Mouse (Mus musculus) lung, postnatal 36 days (tissue): ENCODE measurements around the gene Camta2.

Experiments
- DNase-seq: peaks from one replicate; pipeline ENCODE4 v3.0.0; 2022; ENCODE audit warnings: mixed read lengths

Camta2 gene

GRCm38 (mm10) chr11:70687601-70688199, at the start of gene Camta2:
TSS of gene Camta2 (minus strand) at chr11:70688105.
- peak; percentile 92 for DNase-seq

GRCm38 (mm10) chr11:70733256-70733655, 45.4 kb upstream of the Camta2 start:
- DNase-seq = no peak

DNA sequence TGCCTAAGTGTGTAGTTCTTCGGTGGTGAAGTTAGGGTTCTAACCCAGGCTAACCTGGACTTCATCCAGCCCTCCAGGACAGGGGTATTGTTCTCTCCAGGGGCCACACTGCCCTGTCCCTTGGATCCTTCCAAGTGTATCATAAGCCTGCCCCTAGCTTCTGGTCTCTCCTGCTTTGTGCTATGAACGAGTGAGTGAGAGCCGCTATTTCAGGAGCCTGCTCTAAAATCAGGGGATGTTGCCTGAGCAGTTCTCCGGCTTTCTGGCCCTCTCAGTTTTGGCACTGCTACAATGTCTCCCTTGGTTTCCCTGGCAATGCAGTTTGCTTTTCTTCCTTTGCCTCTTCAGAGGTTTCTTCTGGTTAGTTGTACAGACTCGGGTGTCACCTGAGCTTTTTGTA, 43.3 kb upstream of the Camta2 start:
- DNase-seq = no peak

DNA sequence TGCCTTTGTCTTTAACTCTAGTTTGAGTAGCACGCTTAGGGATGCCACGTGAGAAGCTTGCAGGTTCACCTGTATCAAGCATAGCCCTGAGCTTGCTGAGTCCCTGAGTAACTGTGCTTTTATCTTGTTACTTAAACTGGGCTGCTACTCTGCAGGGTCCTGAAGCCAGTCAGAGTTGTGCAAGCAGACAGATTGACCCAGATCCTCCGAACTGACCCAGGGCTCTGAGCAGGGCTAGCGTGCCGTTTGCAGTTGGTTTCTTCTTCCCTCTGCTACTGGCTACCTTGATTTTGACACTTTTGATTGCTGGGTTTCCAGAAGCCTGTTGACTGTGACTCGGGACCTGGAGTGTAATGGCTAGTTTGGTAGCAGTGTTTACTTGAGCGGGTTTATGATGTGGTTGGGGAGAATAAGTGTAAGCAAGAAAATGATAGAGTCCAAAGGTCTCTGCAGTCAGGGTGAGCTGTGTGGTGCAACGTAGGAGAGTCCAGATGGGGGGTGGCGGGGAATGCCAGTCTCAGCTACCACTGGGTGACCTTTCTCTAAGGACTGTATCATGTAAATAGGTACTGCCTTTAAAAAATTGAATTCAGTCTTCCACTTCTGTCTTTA, 42.6 kb upstream of the Camta2 start:
- DNase-seq = no peak

DNA sequence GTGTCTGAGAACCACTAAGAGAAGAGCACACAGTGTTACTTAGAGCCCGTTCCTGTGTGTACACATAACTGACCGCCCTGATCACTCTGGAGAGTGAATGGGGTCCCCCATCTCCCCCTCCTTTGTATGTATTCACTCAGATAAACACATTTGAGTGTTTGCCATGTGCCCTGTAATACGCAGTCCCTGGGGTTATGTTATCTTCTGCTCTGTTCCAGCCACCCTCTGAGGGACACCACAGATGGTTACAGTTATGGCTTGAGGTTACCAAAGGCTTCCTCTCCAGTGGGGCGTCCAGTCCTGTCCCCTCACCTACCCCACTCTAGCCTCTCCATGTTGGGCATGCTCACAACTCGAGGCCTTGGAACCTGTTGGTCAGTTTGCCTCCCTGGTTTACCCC, 39.5 kb upstream of the Camta2 start:
- DNase-seq = no peak

- DNase-seq = no peak
These were observed 38.7 kb upstream of the Camta2 start for GRCm38 (mm10) chr11:70726585-70726984.

GRCm38 (mm10) chr11:70724706-70725105, 36.8 kb upstream of the Camta2 start:
- DNase-seq = no peak

- DNase-seq = no peak
These were observed 33.2 kb upstream of the Camta2 start for GRCm38 (mm10) chr11:70721072-70721471.

GRCm38 (mm10) chr11:70720567-70720966, 32.7 kb upstream of the Camta2 start:
- peak; percentile 54 for DNase-seq

DNA sequence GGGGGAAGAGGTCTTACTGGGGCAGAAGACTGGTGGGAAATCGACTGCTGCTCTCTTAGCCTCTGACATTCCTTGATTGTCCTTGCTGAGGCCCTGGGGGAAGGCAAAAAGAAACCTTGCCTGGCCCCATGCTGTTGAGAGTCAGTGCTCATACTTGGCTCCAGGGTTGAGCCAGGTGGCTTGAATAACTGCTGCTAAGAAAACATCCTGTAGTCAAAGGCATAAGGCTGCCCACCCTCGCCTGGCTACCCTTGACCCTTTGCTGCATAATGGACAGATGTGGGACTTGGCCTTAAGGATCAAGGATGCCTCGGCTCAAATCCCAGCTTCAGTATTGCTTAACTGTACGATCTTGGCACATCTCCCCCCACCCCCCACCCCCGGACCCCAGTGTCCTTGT, 30.6 kb upstream of the Camta2 start:
- no peak for DNase-seq

- no peak for DNase-seq
These were observed 27.9 kb upstream of the Camta2 start for GRCm38 (mm10) chr11:70715832-70716231.

DNA sequence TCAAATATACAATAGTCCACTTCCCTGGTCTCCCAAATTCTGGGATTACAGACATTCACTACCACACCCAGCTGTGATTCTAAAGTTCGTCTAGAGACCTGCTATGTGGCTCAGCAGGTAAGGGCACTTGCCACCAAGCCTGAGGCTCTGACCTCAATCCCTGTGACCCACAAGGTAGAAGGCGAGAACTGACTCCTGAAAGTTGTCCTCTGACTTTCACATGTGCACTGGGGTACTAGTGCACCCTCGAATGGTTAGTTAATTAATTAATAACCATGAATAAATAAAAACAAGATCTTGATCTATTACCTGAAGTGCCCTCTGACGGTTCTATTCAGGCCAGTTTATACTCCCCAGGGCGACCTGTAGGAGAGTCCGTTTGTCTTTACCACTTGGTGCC, 25.3 kb upstream of the Camta2 start:
- DNase-seq = no peak

DNA sequence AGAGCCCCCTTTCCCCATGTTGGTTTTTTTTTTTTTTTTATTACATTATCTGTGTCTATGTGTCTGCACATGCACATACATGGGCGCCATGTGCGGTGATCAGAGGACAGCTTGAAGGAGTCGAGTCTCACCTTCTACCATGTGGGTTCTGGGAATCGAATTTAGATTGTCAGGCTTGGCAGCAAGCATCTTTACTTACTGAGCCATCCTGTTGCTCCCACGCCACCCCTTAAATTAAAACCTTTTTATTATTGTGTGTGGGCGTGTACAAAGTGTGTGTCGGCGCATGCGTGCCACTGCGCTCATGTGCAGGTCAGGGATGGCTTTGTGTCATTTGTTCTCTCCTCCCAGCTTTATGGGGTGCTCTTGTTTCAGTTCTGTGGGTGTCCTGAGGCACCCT, 23.1 kb upstream of the Camta2 start:
- no peak for DNase-seq

GRCm38 (mm10) chr11:70706127-70706526, 18.2 kb upstream of the Camta2 start:
- DNase-seq = no peak

GRCm38 (mm10) chr11:70702781-70703180, 14.9 kb upstream of the Camta2 start:
- DNase-seq = peak; percentile 67

GRCm38 (mm10) chr11:70701984-70702733, 14.3 kb upstream of the Camta2 start:
- DNase-seq = no peak

- DNase-seq = peak; percentile 40
These were observed 13.5 kb upstream of the Camta2 start for GRCm38 (mm10) chr11:70701221-70701955.

DNA sequence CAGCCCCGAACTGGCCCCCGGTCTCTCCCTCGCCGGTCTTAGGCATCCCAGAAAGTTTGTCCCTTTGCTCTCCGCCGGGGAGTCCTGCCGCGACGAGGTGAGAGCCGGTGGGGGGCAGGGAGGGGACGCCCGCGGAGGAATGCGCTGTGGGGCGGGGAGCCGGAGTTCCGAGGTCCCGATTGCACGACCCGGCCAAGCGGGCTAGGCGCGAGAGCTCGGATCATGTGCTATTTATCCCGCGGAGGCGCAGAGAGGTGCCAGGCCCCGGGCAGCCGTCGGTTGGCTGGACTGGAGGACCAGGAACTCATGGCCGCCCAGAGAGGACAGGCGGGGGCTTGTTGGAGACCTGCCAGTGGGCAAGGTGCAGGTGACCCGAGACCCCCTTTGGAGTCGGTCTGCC, 12.7 kb upstream of the Camta2 start:
- DNase-seq = peak; percentile 81

GRCm38 (mm10) chr11:70699722-70700556, 12.0 kb upstream of the Camta2 start, which contains the start of the genes Inca1 and Kif1c:
TSS of gene Inca1 (minus strand) at chr11:70700155.
TSS of gene Kif1c (plus strand) at chr11:70700548.
- peak; percentile 95 for DNase-seq

DNA sequence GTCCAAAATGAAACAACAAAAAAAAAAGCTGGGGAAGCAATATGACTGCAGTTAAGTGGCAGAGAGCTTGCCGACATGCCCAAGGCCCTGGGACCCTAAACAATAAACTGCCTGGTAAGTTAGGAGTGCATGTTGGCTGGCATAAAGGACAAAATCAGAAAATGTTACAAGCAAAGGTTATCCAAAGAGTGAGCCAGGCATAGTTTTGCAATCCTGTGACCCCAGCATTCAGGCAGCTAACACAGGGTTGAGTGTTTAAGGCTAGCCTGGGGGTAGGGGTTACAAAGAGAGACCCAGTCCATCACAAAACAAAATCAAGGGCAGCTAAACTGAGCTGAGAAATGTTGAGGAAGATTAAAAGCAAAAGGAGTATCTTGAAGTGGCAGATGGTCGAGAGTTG, 11.1 kb upstream of the Camta2 start:
- no peak for DNase-seq

DNA sequence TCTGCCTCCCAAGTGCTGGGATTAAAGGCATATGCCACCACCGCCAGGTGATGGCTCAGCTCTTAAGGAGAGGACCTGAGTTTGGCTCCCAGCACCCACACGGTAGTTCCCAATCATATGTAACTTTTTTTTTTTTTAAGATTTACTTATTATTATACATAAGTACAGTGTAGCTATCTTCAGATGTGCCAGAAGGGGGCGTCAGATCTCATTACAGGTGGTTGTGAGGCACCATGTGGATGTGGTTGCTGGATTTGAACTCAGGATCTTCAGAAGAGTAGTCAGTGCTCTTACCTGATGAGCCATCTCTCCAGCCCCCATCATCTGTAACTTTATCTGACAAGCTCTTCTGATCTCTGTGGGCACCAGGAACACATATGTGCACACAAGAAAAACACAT, 9.5 kb upstream of the Camta2 start:
- peak; percentile 37 for DNase-seq

DNA sequence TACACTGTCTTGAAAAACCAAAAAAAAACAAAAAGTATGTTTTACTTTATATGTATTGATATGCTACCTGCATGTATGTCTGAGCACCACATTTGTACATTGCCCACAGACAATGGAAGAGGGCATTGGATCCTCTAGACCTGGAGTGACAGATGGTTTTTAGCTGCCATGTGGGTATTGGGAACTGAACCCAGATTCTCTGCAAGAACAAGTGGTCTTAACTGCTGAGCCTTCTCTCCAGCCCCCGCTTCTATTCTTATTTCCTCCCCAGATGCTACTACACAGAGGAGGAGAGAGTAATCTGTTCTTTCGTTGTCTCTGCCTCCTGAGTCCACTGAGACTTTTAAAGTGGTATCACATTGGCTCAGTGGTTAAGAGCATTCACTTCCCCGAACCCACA, 5.6 kb upstream of the Camta2 start:
- no peak for DNase-seq
